Mouse (Mus musculus): ENCODE data around the gene Tbl1xr1.

GRCm38 (mm10) chr3:22076936-22077656 is 644 bp downstream of the Tbl1xr1 start:
- TF ChIP-seq CTCF (IDR thresholded peaks at IDR 0.05; ENCODE audit: low read depth), result no peak
- no peak for TF ChIP-seq EP300 (optimal IDR thresholded peaks at IDR 0.05)

All from stomach, postnatal 0 days (tissue).